Mouse (Mus musculus): ENCODE measurements at regions not wholly inside any gene's neighbourhood (a gene's known extent, or its start where the extent isn't known, plus 50 kb on each side); places are given as distances from the start of the nearest gene placed in this dataset.

DNA sequence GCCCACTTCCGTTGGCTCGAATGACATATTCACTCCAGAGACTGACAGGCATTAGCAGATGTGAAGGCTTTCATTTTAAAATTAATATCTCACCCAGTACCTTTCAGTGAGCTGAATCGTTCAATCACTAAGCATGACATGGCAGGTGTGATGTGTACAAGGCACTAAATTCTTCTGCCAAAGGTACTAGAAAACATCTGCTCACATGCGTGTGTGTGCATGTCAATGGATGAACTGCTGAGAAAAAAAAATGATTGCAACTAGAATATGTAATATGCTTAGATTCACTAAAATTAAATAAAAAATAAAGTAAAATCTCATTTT, 191.6 kb upstream of the Mageb18 start:
- no peak for DNase-seq (ENCODE audit: extremely low spot score in 1 of 2, low spot score in 1 of 2)

DNA sequence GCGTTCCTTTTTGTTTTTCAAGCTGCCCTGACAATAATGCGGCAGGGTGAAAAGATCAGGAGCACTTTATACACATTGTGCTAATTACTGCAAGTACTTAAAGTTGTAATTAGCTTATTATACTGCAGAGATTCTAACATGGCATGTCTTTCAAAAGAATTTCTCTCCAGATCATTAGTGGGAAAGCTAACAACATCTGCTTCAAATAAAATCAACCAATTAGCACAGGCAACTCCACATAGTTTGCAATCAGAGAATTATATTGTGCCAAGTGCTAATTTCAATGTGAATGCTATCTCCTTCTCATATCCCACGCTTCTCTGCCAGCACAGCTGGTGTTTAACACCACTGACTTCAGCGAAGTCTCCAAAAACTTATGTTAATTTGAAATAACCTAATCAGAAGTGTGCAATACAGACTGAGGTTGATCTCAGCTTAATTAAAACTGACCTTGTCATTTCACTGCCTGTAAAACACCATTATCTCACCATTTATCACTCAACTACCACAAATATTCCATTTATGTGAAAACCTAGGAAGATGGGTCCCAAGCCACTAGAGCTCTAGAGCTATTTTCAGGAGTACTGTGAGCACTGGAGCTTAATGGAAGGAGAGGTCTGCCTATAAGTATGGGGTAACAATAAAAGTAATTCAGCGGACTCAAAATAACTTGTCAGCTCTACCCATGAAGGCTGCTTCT, 191.1 kb upstream of the Mageb18 start:
- peak in 1 of 2 experiments; percentile 3 for DNase-seq (ENCODE audit: extremely low spot score in 1 of 2, low spot score in 1 of 2)

- no peak for DNase-seq (ENCODE audit: extremely low spot score in 1 of 2, low spot score in 1 of 2)
Measured at GRCm38 (mm10) chrX:92786814-92787213, 187.4 kb upstream of the Mageb18 start.

DNA sequence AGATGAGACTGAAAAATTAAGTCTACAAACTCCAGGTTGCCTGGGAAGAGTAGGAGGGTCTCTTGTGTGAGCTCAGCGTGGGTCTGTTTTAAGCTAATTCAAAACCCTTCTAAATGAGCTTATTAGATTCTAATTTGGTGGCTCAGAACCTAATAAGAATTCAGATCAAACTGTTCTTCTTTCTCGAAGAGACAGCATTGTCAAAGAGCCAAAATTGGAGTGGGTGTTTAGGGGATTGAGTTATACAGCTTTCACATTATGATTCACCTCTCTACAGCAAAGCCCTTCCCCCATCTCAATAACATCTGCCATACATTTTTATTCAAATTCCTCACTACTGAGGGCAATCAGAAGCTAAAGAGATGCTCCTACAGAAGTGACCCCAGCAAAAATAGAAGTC, 140.7 kb upstream of the Mageb18 start:
- DNase-seq (ENCODE audit: extremely low spot score in 1 of 2, low spot score in 1 of 2): peak in 1 of 2 experiments; percentile 34

- no peak for DNase-seq (ENCODE audit: extremely low spot score in 1 of 2, low spot score in 1 of 2)
Measured at GRCm38 (mm10) chrX:92710279-92710678, 110.9 kb upstream of the Mageb18 start.

DNA sequence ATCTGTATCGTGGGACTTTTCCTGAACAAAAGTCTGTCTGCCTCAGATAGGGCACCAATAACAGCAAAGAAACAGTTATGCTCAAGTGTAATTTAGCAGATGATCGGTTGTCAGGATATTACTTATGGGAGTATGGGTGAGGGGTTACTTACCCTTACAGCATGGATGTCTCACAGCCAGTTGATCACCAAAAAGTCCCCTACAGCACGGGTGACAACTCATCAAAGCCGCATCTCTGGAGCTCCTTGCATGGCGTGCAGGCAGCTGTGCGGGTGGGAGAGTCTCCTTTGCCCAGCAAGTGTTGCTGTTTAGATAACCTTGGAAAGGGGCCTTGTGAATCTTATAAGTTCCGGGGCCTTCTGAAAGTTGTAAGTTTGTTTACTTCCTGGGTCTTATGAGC, 80.4 kb upstream of the Mageb18 start:
- no peak for DNase-seq (ENCODE audit: extremely low spot score in 1 of 2, low spot score in 1 of 2)

DNA sequence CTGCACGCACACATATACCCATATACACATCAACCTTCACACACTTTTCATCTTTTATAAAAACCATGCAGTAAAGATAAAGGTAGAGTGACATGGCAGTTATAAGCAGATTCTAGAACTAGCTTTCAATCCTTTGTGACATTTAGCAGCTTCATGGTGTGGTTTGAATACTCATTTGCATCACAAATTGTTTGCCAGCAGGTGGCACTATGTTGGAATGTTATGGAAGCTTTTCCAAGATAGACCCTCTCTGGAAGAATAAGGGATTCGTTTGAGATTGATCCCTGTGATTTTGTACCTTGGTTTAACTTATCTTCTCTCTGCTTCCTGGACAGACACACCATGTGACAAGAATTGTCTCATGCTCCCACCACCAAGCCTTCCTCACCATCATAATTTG, 61.8 kb upstream of the Mageb18 start:
- peak in 1 of 2 experiments; percentile 17 for DNase-seq (ENCODE audit: extremely low spot score in 1 of 2, low spot score in 1 of 2)

All from frontal cortex, adult 2 months (tissue).